Mouse (Mus musculus): ENCODE results near the gene Megf8.

Gene Megf8

DNA sequence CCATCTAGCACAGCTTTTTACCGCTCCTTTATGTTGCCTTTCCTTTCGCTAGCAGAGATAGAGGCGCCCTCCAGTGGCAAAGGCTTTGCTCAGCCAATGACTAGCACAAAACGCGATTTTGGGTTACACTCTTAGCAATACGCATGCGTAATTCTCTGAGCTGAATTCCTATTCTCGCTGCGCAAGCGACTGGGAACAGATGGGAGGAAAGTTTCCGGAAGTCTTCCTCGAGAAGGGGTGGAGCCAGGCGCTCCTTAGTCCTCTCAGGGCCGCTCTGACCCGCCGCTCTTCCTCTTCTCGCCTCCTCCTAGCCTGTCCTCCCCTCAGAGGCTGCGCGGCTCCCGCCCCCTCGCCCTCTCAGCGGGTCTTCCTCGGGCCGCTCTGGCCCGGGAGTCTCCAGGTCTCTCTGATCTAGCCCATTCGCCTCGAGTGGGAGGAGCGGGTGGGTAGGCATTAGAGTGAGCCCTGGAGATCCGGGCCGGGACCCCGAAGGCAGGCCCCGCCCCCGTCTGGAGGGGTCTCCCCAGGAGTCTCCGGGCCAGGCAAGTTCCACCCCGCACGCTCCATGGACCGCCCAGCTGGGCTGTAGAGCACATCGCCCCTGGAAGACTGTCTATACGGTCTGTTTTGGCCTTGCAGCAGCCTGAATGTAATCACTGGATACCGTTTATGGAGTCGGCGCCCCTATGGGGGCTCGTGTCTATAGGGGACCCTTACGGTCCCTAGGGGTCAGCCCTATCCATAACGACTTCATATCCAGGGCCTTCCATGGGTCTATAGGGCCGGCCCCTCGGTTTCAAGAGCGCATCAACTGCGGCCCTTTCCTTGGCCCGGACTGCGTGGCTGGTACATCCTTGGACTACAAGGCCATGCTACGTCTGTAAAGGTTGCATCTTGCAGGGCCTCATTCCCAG, at the start of gene Megf8:
Gene Megf8 (plus strand): TSS at position 633 of the 914 bp plus-strand sequence.
- DNase-seq: peak; percentile 97 to 98

- DNase-seq: peak; percentile 99
These were observed 49.6 kb upstream of the Megf8 start, which contains the start of gene Cic for GRCm38 (mm10) chr7:25267301-25267750. Gene Cic (plus strand): TSS chr7:25267704.

GRCm38 (mm10) chr7:25267751-25268463, 49.1 kb upstream of the Megf8 start:
- DNase-seq: peak; percentile 99 to 100

DNA sequence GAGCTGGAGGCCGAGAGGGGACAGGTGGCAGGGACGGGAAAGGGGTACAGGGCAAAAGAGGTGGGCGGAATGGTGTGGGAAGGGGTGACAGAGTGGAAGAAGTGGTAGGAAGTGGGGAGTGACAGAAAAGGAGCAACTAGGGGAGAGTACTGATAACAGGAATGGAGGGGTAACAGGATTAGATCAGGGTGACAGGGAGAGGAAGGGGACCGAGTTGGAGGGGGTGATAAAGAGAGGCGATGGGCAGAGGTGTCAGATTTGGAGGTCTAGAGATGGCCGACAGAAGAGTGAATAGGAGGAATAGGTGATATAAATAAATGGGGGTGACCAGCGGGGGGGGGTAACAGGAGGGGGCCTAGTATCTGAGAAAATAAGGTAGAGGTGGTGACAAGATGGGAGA, 48.4 kb upstream of the Megf8 start:
- DNase-seq: no peak

GRCm38 (mm10) chr7:25269029-25269428, 47.9 kb upstream of the Megf8 start:
- DNase-seq: no peak

- DNase-seq: no peak
These were observed 47.3 kb upstream of the Megf8 start for GRCm38 (mm10) chr7:25269545-25270271.

DNA sequence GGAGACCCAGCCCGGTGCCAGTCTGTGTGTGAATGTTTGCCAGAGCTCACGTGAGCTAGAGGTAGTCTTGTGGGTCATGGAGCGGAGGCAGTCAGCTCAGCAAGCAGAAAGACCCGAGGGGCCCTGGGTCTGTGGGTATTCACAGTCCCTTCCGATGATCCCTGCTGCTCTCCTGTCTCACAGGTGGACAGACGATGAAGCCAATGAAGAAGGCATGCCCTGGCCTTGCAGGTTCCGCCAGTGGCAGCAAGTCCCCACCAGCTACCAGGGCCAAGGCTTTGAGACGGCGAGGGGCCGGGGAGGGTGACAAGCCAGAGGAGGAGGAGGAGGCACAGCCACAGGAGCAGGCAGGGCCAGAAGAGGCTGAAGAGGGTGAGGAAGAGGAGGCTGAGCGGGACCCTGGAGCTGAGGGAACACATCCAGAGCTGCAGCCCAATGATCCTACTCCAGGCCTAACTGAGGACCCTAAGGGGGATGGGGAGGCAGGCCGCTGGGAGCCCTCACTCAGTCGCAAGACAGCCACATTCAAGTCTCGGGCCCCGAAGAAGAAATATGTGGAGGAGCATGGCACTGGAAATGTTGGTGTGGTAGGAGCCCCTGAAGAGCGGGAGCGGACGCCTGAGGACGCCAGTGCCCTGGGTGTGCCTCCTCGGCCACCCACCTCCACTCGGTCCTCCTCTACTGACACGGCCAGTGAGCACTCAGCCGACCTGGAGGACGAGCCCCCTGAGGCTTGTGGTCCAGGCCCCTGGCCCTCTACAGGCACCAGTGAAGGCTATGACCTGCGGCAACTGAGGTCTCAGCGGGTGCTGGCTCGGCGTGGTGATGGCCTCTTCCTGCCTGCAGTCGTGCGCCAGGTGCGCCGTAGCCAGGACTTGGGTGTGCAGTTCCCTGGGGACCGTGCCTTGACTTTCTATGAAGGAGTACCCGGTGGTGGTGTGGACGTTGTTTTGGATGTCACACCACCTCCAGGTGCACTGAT, 46.0 kb upstream of the Megf8 start:
- no peak for DNase-seq

DNA sequence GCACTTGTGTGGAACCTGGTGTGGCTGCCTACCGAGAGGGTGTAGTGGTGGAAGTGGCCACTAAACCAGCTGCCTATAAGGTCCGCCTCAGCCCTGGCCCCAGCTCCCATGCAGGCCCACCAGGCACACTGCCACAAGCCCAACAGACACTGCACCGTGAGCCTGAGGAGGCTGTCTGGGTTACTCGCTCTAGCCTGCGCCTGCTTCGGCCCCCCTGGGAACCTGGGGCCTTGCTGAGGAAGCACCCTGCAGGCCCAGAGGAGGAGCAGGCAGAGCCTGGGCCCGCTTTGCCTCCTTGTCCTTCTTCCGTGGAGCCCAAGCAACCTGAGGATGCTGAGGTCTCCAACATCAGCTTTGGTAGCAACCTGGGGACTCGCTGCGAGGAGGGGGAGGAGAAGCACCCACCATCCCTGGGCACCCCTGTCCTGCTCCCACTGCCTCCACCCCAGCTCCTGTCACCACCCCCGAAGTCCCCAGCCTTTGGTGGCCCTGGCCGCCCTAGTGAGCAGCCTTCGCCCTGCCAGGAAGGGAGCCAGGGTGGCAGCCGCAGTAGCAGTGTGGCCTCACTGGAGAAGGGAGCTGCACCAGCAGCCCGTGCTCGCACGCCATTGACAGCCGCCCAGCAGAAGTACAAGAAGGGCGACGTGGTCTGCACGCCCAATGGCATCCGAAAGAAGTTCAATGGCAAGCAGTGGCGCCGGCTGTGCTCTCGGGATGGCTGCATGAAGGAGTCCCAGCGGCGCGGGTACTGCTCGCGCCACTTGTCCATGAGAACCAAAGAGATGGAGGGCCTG, 45.1 kb upstream of the Megf8 start:
- DNase-seq: no peak

- DNase-seq: no peak
These were observed 44.3 kb upstream of the Megf8 start for GRCm38 (mm10) chr7:25272445-25273258.

GRCm38 (mm10) chr7:25273259-25274241, 43.4 kb upstream of the Megf8 start:
- peak in 1 of 2 experiments; percentile 24 for DNase-seq

DNA sequence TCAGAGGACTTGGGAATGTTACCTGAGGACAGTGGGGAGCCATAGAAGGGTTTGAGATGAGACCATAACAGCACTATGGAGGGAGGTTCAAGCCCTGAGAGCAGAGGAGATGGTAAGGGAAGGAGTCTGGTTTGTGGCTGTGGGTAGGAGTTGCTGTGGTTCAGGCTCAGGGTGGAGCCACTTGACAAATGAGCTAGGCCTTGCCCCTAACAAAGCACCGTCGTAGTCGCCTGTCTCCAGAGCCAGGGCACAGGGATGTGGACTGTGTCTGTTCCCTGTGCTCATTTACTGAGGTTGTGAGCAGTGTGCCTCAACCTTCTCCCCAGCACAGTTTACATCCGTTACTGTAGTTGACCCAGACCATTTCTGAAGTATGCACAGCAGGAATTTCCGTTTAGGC, 42.4 kb upstream of the Megf8 start:
- no peak for DNase-seq

- no peak for DNase-seq
These were observed 42.0 kb upstream of the Megf8 start for GRCm38 (mm10) chr7:25274996-25275395.

- no peak for DNase-seq
These were observed 41.2 kb upstream of the Megf8 start for GRCm38 (mm10) chr7:25275555-25276298.

- DNase-seq: no peak
These were observed 39.6 kb upstream of the Megf8 start for GRCm38 (mm10) chr7:25277405-25277804.

GRCm38 (mm10) chr7:25277998-25278340, 39.0 kb upstream of the Megf8 start:
- no peak for DNase-seq

DNA sequence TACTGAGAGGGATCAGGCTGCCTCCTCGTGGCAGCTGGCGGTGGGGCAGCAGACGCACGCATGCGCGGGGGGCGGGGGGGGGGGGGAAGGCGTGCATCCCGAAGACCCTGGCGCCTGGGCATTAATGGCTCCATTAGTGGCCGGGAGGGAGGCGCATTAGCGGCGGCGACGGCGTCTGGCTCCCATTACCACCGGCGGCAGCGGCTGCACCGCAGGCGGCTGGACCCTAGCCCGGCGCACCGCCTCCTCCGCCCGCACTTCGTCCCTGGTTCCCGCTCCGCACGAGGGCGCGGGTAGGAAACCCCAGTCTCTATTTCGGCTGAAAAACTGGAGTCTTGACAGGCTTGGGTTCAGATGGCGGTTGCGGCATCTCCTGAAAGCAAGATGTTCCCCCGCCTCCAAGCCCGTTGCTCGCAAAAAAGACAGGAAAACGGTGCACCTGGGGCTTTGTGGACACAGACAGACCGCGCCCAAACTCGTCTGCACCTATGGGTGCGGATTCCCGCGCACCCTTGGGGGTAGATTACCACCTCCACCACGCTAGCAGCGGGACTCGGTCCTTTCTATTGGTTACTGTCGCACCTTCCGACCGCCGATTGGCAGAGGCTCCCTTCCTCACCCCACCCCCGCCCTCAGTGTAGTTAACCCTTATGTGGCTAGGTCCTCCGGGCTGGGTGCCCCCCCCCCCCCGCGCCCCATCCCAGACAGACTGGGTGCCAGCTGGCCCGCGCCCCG, 38.5 kb upstream of the Megf8 start:
- peak; percentile 84 to 95 for DNase-seq

All from kidney, postnatal 25 days (tissue).